Mouse (Mus musculus) neural tube, embryonic 11.5 days (tissue): Measurements from ENCODE around the gene Odf2. TPM values are rescaled to one million over a fixed set of nuclear protein-coding genes. Genes with fewer than 3 reads are reported as not detected.
A peak's percentile ranks its signal among the peaks of the same experiment; 100 is the strongest.

Experiments
- ATAC-seq: fragments of 200-750 bp; cut with Nextera tagmentation; 2 replicates; pipeline ENCODE4 v1.8.0; 2017; ENCODE audit warnings: moderate number of reproducible peaks, mild to moderate bottlenecking, moderate TSS enrichment, moderate library complexity; ENCODE audit not compliant: insufficient read depth, low FRiP score, low TSS enrichment
- DNase-seq: peaks from one replicate; pipeline ENCODE4 v3.0.0-alpha.2; 2015; ENCODE audit warnings: low spot score
- H3K27ac ChIP-seq: fragments of 300-500 bp; sonication (generic); 2 replicates; pipeline ENCODE4 v1.5.1; 2014; ENCODE audit warnings: low read depth, mild to moderate bottlenecking, low read length
- H3K27me3 ChIP-seq: fragments of 300-500 bp; sonication (generic); 2 replicates; pipeline ENCODE4 v1.6.1; 2014; ENCODE audit warnings: mild to moderate bottlenecking, low read length, mixed read lengths; ENCODE audit not compliant: control insufficient read depth, insufficient read depth
- H3K36me3 ChIP-seq: fragments of 300-500 bp; sonication (generic); 2 replicates; pipeline ENCODE4 v1.6.1; 2014; ENCODE audit warnings: mild to moderate bottlenecking, low read length, moderate library complexity, mixed read lengths; ENCODE audit not compliant: control insufficient read depth, insufficient read depth
- H3K4me1 ChIP-seq: fragments of 300-500 bp; sonication (generic); 2 replicates; pipeline ENCODE4 v1.6.1; 2014; ENCODE audit warnings: low read length, mixed read lengths; ENCODE audit not compliant: control insufficient read depth, insufficient read depth
- H3K4me2 ChIP-seq: fragments of 300-500 bp; sonication (generic); 2 replicates; pipeline ENCODE4 v1.6.1; 2014; ENCODE audit warnings: low read depth, mild to moderate bottlenecking, moderate library complexity
- H3K4me3 ChIP-seq: fragments of 300-500 bp; sonication (generic); 2 replicates; pipeline ENCODE4 v1.5.1; 2014; ENCODE audit warnings: low read depth, low read length
- H3K9ac ChIP-seq: fragments of 300-500 bp; sonication (generic); 2 replicates; pipeline ENCODE4 v1.6.1; 2014; ENCODE audit warnings: mild to moderate bottlenecking, low read length
- H3K9me3 ChIP-seq: fragments of 300-500 bp; sonication (generic); 2 replicates; pipeline ENCODE4 v1.6.1; 2016; ENCODE audit warnings: low read length; ENCODE audit not compliant: control insufficient read depth
- WGBS: fragments of 180-500 bp; shearing (Covaris S2); extraction: QIAGEN DNeasy Blood & Tissue Kit; methylation state at CpG from one replicate; pipeline ENCODE4 v1.1.7; 2014; 5-methylcytosine and 5-hydroxymethylcytosine counted together
- polyA plus RNA-seq: library from polyadenylated mRNA; unstranded; fragments of >200 nt; fragmentation: Nextera tagmentation; extraction: Ambion mirVana; gene quantifications from 2 replicates; pipeline ENCODE4 v1.2.1, GENCODE M21; 2014

Odf2 gene
- polyA plus RNA-seq, 1 experiment from 2014 or later: 74.6 TPM

DNA sequence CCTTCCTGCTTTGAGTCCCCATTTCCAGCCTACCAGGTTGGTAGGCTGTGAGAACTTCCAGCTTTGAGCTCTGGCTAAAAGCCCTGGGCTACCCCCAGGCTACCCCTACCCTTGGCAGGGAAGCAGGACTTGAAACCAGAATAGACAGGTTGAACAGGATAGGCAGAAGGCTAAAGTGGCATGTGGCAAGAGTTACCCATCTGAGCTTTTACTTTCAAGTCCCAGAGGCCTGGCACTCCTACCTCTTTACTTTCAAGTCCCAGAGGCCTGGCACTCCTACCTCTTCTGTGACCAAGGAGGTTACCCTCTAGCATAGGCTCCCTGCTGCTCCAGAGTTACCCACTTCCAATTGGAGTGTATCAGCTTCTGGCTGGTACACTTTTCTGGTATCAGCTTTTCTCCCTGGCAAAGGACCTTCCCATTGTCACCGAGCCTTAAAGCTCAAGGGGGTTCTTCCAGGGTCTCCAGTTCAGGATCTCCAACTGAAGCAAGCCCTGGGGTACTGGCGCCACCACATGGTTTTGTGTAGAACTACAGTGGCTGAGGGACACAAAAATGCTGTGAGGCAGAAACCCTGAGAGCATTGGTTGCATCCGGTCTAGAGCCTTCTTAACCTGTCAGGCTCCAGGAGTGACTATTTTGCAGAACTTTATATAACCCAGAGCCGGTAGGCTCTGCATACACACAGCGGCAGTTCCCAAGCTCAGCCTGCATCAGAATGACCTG lies 30.1 kb upstream of the Odf2 start:
- ATAC-seq (0 out of 2 replicates have a peak, but pooled peaks have one; percentile 15), DNase-seq (peak; percentile 87)
- Histone ChIP-seq H3K4me3 (no peak overlapping the region), H3K9ac (peak overlapping the region; percentile 36), H3K4me1 (peaks cover 31% of the 10 kb centered on the region), H3K27ac (peak overlapping the region; percentile 95), H3K9me3 (no peaks in the 10 kb centered on the region), H3K27me3 (no peaks in the 10 kb centered on the region), H3K36me3 (no peaks in the 10 kb centered on the region), H3K4me2 (0 out of 2 replicates have a peak overlapping the region, but pooled peaks have one; percentile 12)
- 9% methylated on average over 5 of the region's 5 CpGs for WGBS

DNA sequence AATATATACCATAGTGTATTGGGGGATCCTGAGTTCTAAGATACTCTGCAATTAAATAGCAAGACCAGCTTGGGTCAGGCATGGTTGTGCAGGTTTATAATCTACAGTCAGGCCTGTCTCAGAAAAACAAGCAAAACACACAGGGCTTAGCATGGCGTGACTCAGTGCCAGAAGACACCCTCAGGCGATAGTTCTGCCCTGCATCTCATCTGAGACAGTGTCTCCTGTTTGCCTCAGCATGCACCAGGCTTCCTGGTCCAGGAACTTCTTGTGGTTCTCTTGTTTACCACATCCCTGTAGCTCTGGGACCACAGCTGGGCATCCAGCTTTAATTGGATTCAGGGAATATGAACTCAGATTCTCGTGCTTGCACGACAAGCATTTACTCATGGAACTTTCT lies 23.9 kb upstream of the Odf2 start:
- H3K27ac ChIP-seq: no peak overlapping the region
- no peak for DNase-seq
- WGBS: 86% methylated on average over 4 of the region's 4 CpGs
- no peak overlapping the region for H3K9ac ChIP-seq
- H3K9me3 ChIP-seq: no peaks in the 10 kb centered on the region
- peaks cover 6% of the 10 kb centered on the region for H3K4me1 ChIP-seq
- no peaks in the 10 kb centered on the region for H3K27me3 ChIP-seq
- no peaks in the 10 kb centered on the region; the same call in 1 of the 2 replicates for H3K36me3 ChIP-seq
- H3K4me2 ChIP-seq: no peak overlapping the region
- H3K4me3 ChIP-seq: no peak overlapping the region
- no peak for ATAC-seq

DNA sequence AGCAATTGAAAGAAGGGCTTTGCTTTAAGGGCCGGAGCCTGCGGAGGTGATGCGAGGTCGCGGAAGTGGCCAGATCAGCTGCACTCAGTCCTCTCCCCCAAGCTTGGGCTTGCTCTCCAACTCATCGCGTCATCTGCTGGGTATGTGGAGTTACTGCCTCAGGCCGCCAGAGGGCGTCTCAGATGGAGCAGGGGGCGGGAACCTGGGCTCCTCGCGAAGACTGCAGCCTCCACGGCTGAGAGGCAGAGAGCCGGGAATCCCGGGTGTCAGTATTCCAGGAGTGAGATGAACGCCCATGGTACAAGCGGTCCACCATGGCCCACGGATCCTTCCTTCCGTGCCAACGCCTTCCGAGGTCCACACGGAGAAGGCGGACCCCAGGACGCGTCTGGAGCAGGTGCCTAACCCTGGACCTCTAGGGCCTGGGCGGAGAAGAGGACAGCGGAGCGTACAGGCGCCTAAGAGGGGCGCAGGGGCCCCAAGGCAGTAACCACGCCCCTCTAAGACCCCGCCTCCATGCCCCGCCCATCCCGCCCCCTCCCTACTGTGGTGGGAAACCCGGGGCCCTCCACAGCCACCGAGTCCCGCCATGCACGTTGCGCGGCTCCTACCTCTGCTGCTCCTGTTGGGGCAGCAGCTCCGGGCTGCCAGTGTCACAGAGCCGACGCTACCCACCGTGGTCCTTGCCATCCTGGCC lies 19.9 kb upstream of the Odf2 start, which contains the start of gene Cercam:
TSS of gene Cercam (plus strand) at position 216 of the 697 bp plus-strand sequence.
- Histone ChIP-seq H3K9me3 (no peaks in the 10 kb centered on the region), H3K27me3 (no peaks in the 10 kb centered on the region), H3K4me2 (peak within 1 kb of the TSS; percentile 89), H3K9ac (peak within 1 kb of the TSS; percentile 66), H3K4me1 (peaks cover 11% of the 10 kb centered on the region), H3K36me3 (no peaks in the 10 kb centered on the region; the same call in 1 of the 2 replicates), H3K27ac (peak within 1 kb of the TSS; percentile 57), H3K4me3 (peak within 1 kb of the TSS; percentile 47)
- WGBS: under 1% methylated on average over 40 of the region's 44 CpGs
- peak; percentile 95 for DNase-seq
- peak; percentile 92 for ATAC-seq

DNA sequence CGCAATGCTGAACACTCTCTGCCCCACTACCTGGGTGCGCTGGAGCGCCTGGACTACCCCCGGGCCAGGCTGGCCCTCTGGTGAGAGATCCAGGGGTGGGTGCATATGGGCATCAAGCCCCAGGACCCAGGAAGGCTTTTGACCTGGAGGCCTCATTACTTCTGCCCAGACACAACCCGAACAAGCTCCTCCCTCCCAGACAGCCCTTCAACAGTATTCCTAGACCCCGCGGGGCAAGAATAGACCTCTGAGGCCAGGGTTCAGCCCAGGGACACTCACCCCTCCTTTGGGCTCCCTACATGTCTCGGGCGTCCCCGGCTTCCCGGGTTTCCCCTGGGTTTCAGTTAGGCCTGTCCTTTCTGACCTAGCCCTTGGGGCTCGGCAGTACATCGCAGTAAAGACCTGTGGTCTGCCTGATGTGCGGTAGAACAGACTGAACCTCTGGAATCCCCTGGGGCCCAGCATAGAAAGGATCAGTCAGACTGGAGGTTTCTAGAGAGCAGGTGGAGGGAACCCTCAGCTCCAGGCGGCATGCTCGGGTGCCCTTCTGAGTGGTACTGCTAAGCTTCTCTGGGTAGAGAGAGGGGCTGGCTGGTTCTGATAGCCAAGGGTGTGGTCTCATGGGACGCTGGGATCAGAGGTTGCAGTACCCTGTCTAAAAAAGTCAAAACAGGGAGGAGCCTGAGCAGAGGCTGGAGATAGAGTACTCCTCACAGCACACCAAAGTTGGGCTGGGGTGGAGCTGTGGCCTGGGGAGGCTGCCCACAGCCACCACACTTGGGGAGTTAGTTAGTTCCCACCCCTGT lies 19.2 kb upstream of the Odf2 start:
- WGBS: under 1% methylated on average over 17 of the region's 17 CpGs
- DNase-seq: peak; percentile 48
- Histone ChIP-seq H3K9ac (peak overlapping the region; percentile 66), H3K4me2 (peak overlapping the region; percentile 89), H3K4me1 (peaks cover 11% of the 10 kb centered on the region), H3K9me3 (no peaks in the 10 kb centered on the region), H3K4me3 (peak overlapping the region; percentile 47), H3K27me3 (no peaks in the 10 kb centered on the region), H3K36me3 (no peaks in the 10 kb centered on the region; the same call in 1 of the 2 replicates), H3K27ac (peak overlapping the region; percentile 57; the same call in 1 of the 2 replicates)
- ATAC-seq: peak; percentile 28

DNA sequence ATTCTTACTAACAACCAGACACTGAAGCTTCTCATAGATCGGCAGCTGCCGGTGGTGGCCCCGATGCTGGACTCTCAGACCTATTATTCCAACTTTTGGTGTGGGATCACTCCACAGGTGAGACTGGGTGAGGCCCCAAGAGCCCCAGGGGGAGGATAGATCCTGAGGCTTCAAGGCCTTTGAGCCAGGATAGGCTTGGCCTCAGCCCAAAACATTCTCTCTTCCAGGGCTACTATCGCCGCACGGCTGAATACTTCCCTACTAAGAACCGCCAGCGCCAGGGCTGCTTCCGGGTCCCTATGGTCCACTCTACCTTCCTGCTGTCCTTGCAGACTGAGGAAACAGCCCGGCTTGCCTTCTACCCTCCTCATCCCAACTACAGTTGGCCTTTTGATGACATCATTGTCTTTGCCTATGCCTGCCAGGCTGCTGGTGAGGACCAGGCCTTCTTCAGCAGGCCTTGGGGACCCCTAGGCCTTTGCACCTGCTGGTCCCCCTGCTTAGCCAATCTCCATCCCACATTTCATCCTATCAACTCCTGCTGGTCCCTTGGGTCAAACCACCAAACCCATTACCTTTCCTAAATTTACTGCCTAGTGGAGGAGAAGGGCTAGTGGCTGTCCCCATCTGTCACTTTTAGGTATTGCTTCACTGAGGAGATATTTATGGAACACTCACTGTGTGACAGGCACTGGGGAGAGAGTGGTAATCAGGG lies 16.3 kb upstream of the Odf2 start:
- Histone ChIP-seq H3K9me3 (no peaks in the 10 kb centered on the region), H3K36me3 (no peaks in the 10 kb centered on the region), H3K4me2 (no peak overlapping the region), H3K27me3 (no peaks in the 10 kb centered on the region), H3K9ac (no peak overlapping the region), H3K4me3 (no peak overlapping the region), H3K27ac (no peak overlapping the region), H3K4me1 (peaks cover 11% of the 10 kb centered on the region)
- 89% methylated on average over 10 of the region's 10 CpGs for WGBS
- DNase-seq (no peak), ATAC-seq (no peak)

DNA sequence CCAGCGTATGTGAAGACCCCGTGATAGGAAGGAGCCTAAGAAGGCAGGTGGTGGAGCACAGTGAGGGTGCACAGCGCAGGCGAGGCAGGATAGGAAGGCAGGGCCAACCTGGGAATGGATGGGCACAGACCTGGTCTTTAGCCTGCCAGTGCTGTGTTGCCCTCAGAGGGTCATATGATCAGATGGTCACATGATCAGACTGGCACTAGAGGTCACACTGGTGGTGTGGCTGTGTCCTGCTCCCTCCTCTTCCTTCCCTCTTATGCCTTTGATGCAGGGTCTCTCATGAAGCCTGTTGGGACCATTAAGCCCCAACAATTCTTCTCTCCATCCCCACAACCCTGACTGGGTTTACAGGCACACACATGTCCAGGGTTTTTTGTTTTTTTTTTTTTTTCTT lies 15.2 kb upstream of the Odf2 start:
- DNase-seq (no peak), ATAC-seq (no peak)
- H3K9ac ChIP-seq: no peak overlapping the region
- no peaks in the 10 kb centered on the region for H3K36me3 ChIP-seq
- H3K27ac ChIP-seq: no peak overlapping the region
- H3K4me2 ChIP-seq: no peak overlapping the region
- no peaks in the 10 kb centered on the region for H3K27me3 ChIP-seq
- peaks cover 11% of the 10 kb centered on the region for H3K4me1 ChIP-seq
- H3K4me3 ChIP-seq: no peak overlapping the region
- H3K9me3 ChIP-seq: no peaks in the 10 kb centered on the region
- 93% methylated on average over 4 of the region's 4 CpGs for whole genome bisulfite sequencing

DNA sequence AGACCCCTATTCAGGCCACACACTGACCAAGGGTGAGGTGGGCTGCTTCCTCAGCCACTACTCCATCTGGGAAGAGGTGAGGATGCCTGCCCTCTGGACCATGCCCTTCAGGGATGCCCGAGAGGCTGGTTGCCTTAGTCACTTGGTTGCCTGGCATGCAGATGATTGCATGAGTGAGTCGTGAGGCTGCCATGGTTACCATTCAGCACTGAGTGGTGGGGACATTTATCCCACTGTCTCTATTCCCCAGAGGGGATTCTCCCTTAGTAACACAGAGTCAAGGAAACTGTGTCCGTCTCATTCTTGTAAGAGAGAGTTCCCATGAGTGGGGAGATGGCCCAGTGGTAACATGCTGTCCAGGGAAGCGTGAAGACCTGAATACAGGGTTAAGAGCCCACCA lies 11.0 kb upstream of the Odf2 start:
- Histone ChIP-seq H3K27ac (no peak overlapping the region), H3K4me3 (no peak overlapping the region), H3K27me3 (no peaks in the 10 kb centered on the region), H3K4me2 (no peak overlapping the region), H3K9ac (no peak overlapping the region), H3K4me1 (no peaks in the 10 kb centered on the region), H3K36me3 (0 out of 2 replicates have a peak, but pooled peaks cover 2% of the 10 kb centered on the region), H3K9me3 (no peaks in the 10 kb centered on the region)
- DNase-seq: no peak
- ATAC-seq: no peak
- WGBS: 75% methylated on average over 4 of the region's 4 CpGs

DNA sequence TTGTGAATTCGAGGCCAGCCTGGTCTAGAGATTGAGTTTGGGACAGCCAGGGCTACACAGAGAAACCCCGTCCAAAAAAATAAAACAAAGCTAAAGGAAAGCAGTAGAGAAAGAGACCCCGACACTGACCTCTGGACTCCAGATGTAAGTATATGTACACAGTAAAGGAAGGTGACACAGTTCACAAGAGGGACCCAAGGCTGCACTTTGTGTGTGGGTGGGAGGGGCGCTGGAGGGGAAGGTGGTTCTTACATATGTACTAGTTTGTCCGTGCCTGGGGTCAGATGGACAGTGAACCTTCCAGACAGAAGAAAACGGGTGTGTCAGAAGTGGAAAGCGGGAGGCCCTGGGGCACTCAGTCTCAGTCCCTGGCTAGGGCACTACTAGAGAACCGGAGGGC lies 9.8 kb upstream of the Odf2 start:
- H3K4me3 ChIP-seq: no peak overlapping the region
- no peaks in the 10 kb centered on the region for H3K9me3 ChIP-seq
- no peak for ATAC-seq
- H3K4me2 ChIP-seq: no peak overlapping the region
- H3K36me3 ChIP-seq: 0 out of 2 replicates have a peak, but pooled peaks cover 2% of the 10 kb centered on the region
- no peak overlapping the region for H3K27ac ChIP-seq
- H3K27me3 ChIP-seq: no peaks in the 10 kb centered on the region
- H3K4me1 ChIP-seq: no peaks in the 10 kb centered on the region
- WGBS: 65% methylated on average over 8 of the region's 8 CpGs
- H3K9ac ChIP-seq: no peak overlapping the region
- no peak for DNase-seq
